Mouse (Mus musculus) lung, embryonic 14.5 days (tissue): ENCODE data around the gene Tnrc6a. TPM values are rescaled to one million over a fixed set of nuclear protein-coding genes. Genes with fewer than 3 reads are reported as not detected.

Source experiments
- ATAC-seq: fragments of 200-750 bp; cut with Nextera tagmentation; 2 replicates; pipeline ENCODE4 v1.8.0; 2017; ENCODE audit warnings: mild to moderate bottlenecking, moderate TSS enrichment, moderate library complexity; ENCODE audit not compliant: insufficient read depth
- DNase-seq: peaks from one replicate; pipeline ENCODE4 v3.0.0-alpha.2; 2015
- H3K27ac ChIP-seq: fragments of 300-500 bp; sonication (generic); 2 replicates; pipeline ENCODE4 v1.5.1; 2014; ENCODE audit warnings: low read depth, mild to moderate bottlenecking, moderate library complexity
- H3K27me3 ChIP-seq: fragments of 300-500 bp; sonication (generic); 2 replicates; pipeline ENCODE4 v1.6.1; 2014; ENCODE audit warnings: low read length, control low read depth; ENCODE audit not compliant: insufficient read depth
- H3K36me3 ChIP-seq: fragments of 300-500 bp; sonication (generic); 2 replicates; pipeline ENCODE4 v1.6.1; 2014; ENCODE audit warnings: control low read depth; ENCODE audit not compliant: insufficient read depth
- H3K4me1 ChIP-seq: fragments of 300-500 bp; sonication (generic); 2 replicates; pipeline ENCODE4 v1.6.1; 2014; ENCODE audit warnings: antibody characterized with exemption, control low read depth; ENCODE audit not compliant: insufficient read depth
- H3K4me2 ChIP-seq: fragments of 300-500 bp; sonication (generic); 2 replicates; pipeline ENCODE4 v1.6.1; 2014; ENCODE audit warnings: mild to moderate bottlenecking
- H3K4me3 ChIP-seq: fragments of 300-500 bp; sonication (generic); 2 replicates; pipeline ENCODE4 v1.5.1; 2014; ENCODE audit warnings: low read depth, low read length
- H3K9ac ChIP-seq: fragments of 300-500 bp; sonication (generic); 2 replicates; pipeline ENCODE4 v1.6.1; 2014
- H3K9me3 ChIP-seq: fragments of 300-500 bp; sonication (generic); 2 replicates; pipeline ENCODE4 v1.6.1; 2016; ENCODE audit warnings: low read depth, low read length, control low read depth
- CTCF ChIP-seq: IDR thresholded peaks from 2 replicates; pipeline ENCODE4 v1.5.1; 2016; ENCODE audit warnings: antibody characterized with exemption, low read depth
- WGBS: fragments of 180-500 bp; shearing (Covaris S2); extraction: QIAGEN DNeasy Blood & Tissue Kit; methylation state at CpG from one replicate; pipeline ENCODE4 v1.1.7; 2014; 5-methylcytosine and 5-hydroxymethylcytosine counted together
- polyA plus RNA-seq: library from polyadenylated mRNA; unstranded; fragments of >200 nt; fragmentation: Nextera tagmentation; extraction: Ambion mirVana; gene quantifications from 2 replicates; pipeline ENCODE4 v1.2.1, GENCODE M21; 2014

The Tnrc6a gene
- polyA plus RNA-seq, 1 experiment from 2014 or later, result 47.6 TPM

DNA sequence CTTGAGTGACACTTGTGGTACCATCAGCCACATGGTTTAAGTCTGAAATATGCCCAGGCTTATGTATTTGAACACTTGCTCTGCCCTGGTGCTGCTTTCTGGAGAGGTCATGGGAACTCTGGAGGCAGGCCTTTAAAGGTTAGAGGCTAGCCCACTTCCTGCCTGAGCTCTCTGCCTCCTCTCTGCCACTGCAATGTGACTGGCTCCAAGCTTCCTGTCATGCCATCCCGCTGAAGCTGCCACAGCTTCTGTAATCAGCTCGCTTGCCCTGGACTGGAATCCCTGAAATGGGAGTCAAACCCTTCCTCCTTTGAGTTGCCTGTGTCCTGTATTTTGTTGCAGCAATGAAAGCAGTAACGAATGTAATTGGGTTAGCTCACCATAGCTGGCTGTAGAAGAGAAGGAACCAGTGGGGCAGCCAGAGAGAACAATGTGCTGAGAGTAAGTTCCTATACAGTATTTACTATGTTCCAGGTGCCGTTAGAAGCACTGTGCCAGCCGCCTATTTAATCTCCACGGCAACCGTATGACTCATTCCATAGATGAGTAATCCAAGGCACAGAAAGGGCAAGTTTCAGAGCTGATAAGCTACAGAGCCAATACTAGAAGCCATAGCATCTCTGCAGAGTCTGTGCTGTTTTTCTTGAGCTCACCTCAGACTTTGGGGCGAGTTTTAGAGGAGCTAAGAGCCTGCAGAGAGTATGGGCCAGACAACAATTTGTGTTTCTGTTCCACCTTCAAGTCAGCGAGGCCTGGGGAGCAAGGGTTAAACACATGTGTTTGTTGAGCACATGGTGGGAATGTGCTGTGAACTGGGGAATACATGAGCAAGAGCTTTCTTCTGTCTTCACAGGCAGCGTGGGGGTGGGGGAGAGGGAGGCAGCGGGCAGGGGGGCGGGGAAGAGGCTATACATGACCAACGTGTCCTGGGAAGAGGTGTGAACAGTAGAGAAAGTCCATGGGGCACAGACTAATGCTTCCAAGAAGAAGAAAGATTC, 15.3 kb upstream of the Tnrc6a start:
- DNase-seq, result peak; percentile 67
- H3K27ac ChIP-seq, result peak overlapping the region; percentile 48
- peak; percentile 69 for ATAC-seq

DNA sequence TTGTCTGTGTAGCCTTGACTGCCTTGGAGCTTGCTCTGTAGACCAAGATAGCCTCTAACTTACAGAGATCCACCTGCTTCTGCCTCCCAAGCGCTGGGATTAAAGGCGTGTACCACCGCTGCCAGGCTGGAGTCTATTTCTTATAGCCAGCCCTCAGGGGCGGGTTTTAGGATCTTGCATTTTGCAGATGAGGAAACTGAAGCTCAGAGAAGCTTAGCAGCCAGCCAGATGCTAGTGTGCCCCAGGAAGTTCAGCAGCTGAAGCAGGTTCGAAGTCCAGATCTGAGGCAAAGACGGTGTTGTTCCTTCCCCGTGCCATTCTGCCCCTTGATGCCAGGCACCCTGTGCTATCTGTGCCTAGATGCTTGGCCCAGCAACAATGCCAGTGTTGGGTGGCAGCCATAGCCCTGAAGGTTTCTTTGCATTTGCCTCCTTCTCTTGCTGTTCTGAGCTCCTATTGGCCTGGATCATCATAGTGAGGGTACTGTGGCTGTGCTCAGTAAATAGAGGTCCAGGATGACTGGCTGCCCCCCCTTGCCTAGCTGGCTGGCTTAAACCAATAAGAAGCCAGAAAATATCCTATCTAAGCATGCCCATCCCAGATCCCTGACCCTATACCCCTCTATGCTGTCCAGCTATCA, 14.2 kb upstream of the Tnrc6a start:
- ATAC-seq (no peak), DNase-seq (no peak)
- Histone ChIP-seq H3K27me3 (no peaks in the 10 kb centered on the region), H3K4me2 (no peak overlapping the region), H3K4me1 (peaks cover 11% of the 10 kb centered on the region), H3K36me3 (no peaks in the 10 kb centered on the region), H3K9me3 (no peaks in the 10 kb centered on the region), H3K9ac (no peak overlapping the region), H3K4me3 (no peak overlapping the region), H3K27ac (no peak overlapping the region)
- 90% methylated on average over 7 of the region's 7 CpGs for WGBS
- TF ChIP-seq CTCF, result no peak

More for the DNA sequence above, 15.3 kb upstream of the Tnrc6a start:
- H3K9me3 ChIP-seq, result no peaks in the 10 kb centered on the region
- no peak overlapping the region for H3K4me2 ChIP-seq
- no peak for TF ChIP-seq CTCF
- H3K9ac ChIP-seq, result no peak overlapping the region
- H3K4me3 ChIP-seq, result no peak overlapping the region
- 44% methylated on average over 13 of the region's 13 CpGs for WGBS
- H3K4me1 ChIP-seq, result peaks cover 11% of the 10 kb centered on the region
- no peaks in the 10 kb centered on the region for H3K27me3 ChIP-seq
- H3K36me3 ChIP-seq, result no peaks in the 10 kb centered on the region

DNA sequence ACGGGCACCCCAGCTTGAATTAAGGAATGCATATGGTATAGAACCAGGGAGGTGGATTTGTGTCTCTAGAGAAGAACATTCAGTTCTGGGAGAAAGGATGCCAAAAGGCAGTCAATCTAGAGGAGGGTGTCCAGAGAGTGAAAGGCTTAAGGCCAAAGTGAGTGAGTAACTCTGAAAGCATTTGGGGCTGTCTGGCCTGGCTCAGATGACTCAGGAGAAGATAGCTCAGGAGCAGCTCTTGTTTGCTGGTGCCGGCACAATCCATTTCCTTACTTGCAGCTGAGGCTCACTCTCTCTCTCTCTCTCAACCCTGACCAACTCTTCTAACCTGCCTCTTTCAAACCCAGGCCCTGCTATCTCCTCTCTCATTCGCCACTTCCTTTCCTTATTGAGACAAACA, 13.6 kb upstream of the Tnrc6a start:
- TF ChIP-seq CTCF, result no peak
- H3K4me1 ChIP-seq, result peaks cover 11% of the 10 kb centered on the region
- no peak overlapping the region for H3K4me2 ChIP-seq
- H3K4me3 ChIP-seq, result no peak overlapping the region
- peak; percentile 38 for DNase-seq
- no peaks in the 10 kb centered on the region for H3K9me3 ChIP-seq
- no peak overlapping the region for H3K9ac ChIP-seq
- H3K36me3 ChIP-seq, result no peaks in the 10 kb centered on the region
- H3K27me3 ChIP-seq, result no peaks in the 10 kb centered on the region
- WGBS, result 45% methylated on average over 3 of the region's 3 CpGs
- ATAC-seq, result 0 out of 2 replicates have a peak, but pooled peaks have one; percentile 38
- H3K27ac ChIP-seq, result no peak overlapping the region

DNA sequence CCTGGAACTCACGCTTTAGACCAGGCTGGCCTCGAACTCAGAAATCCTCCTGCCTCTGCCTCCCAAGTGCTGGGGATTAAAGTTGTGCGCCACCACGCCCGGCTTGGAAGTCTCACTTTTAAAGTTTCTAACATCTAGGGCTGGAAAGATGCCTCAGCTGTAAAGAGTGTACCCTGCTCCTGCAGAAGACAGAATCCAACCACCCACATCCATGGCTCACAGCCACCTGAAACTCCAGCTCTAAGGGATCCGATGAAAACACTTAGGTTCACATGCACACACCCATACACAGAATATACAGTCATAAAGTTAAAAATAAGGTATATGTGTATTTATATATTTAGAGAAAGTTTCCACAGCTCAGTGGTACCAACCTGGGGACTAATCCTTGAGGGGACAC, 10.1 kb upstream of the Tnrc6a start:
- WGBS, result 93% methylated on average over 6 of the region's 6 CpGs
- ATAC-seq (no peak), DNase-seq (no peak)
- peaks cover 11% of the 10 kb centered on the region for H3K4me1 ChIP-seq
- no peak overlapping the region for H3K4me3 ChIP-seq
- H3K36me3 ChIP-seq, result no peaks in the 10 kb centered on the region
- no peak overlapping the region for H3K27ac ChIP-seq
- no peak overlapping the region for H3K9ac ChIP-seq
- H3K9me3 ChIP-seq, result no peaks in the 10 kb centered on the region
- H3K4me2 ChIP-seq, result no peak overlapping the region
- no peaks in the 10 kb centered on the region for H3K27me3 ChIP-seq
- no peak for TF ChIP-seq CTCF

DNA sequence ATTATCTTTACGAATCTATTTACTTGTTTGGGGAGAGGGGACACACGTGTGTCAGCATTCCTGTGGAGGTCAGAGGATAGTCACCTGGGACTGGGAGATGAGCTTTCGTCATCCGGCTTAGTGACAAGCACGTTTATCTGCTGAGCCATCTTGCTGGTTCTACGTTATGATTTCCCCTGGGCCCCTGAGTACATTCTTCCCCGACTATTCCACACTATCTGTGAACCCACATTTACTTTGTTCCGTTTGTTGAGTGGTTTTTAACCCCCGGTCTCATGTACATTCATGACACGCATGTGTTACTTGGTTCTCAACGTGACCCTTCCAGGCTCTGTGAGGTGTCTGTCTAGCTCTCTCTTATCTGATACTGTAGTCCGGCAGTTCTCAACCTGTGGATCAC, 6.9 kb upstream of the Tnrc6a start:
- ATAC-seq (no peak), DNase-seq (no peak)
- no peak for TF ChIP-seq CTCF
- Histone ChIP-seq H3K9me3 (no peaks in the 10 kb centered on the region), H3K27me3 (no peaks in the 10 kb centered on the region), H3K4me2 (no peak overlapping the region), H3K27ac (no peak overlapping the region), H3K9ac (no peak overlapping the region), H3K4me1 (no peaks in the 10 kb centered on the region), H3K36me3 (no peaks in the 10 kb centered on the region), H3K4me3 (no peak overlapping the region)
- WGBS, result 63% methylated on average over 12 of the region's 12 CpGs

DNA sequence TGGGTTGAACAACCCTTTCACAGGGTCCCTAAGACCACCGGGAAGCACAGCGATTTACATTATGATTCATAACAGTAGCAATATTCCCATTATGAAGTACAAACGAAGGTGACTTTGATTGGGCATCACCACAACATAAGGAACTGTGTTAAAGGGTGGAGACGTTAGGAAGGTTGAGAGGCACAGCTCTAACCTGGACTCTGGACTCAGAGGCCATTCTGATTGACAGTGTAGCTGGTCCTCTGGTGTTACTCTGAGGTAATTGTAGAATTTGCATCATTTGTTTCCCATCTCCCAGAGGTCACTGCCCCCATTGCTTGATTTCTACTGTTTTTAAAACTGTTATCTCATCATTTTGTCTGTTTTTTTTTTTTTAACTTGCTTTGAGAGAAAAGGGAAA, 6.5 kb upstream of the Tnrc6a start:
- DNase-seq (no peak), ATAC-seq (no peak)
- Histone ChIP-seq H3K9ac (no peak overlapping the region), H3K36me3 (no peaks in the 10 kb centered on the region), H3K4me1 (no peaks in the 10 kb centered on the region), H3K4me2 (no peak overlapping the region), H3K27ac (no peak overlapping the region), H3K4me3 (no peak overlapping the region), H3K27me3 (no peaks in the 10 kb centered on the region), H3K9me3 (no peaks in the 10 kb centered on the region)
- 75% methylated on average over 4 of the region's 4 CpGs for WGBS
- TF ChIP-seq CTCF, result no peak

DNA sequence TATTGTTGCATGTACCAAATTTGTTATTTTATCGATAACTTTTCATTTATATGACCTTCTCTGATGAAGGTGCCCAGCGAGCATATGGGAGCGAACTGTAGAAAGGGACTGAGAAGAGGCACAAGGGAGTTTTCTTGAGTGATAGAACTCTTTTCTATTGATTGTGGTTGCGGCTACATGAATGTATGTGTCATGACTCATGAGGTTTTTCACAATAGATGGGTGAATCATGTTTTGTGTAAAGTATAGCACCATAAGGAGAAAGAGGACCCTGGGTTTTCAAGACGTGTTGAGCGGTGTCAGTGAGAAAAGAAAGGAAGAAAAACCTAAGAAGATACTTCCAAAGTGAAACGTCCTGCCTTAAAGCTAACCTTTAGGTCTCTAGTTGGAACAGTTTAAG, 3.2 kb upstream of the Tnrc6a start:
- Histone ChIP-seq H3K9me3 (no peaks in the 10 kb centered on the region), H3K9ac (no peak overlapping the region), H3K27ac (no peak overlapping the region), H3K4me2 (no peak overlapping the region), H3K4me3 (no peak overlapping the region), H3K27me3 (no peaks in the 10 kb centered on the region), H3K36me3 (no peaks in the 10 kb centered on the region), H3K4me1 (no peaks in the 10 kb centered on the region)
- TF ChIP-seq CTCF, result no peak
- ATAC-seq (no peak), DNase-seq (no peak)
- WGBS, result 83% methylated on average over 7 of the region's 7 CpGs
